Mouse (Mus musculus): ENCODE measurements at regions not wholly inside any gene's neighbourhood (a gene's known extent, or its start where the extent isn't known, plus 50 kb on each side); places are given as distances from the start of the nearest gene placed in this dataset.

GRCm38 (mm10) chr16:76725271-76725670 is 288.2 kb upstream of the Usp25 start:
- no peak for DNase-seq (ENCODE audit: low read depth, low spot score)

- no peak for DNase-seq (ENCODE audit: low read depth, low spot score)
Measured at GRCm38 (mm10) chr16:76718809-76719208, 294.7 kb upstream of the Usp25 start.

- no peak for DNase-seq (ENCODE audit: low read depth, low spot score)
Measured at GRCm38 (mm10) chr16:76718147-76718546, 295.4 kb upstream of the Usp25 start.

- DNase-seq (ENCODE audit: low read depth, low spot score), result peak; percentile 51
Measured at GRCm38 (mm10) chr16:76694913-76695312, 318.6 kb upstream of the Usp25 start.

GRCm38 (mm10) chr16:76687735-76688447 is 314.3 kb upstream of the Nrip1 start:
- no peak for DNase-seq (ENCODE audit: low read depth, low spot score)

- no peak for DNase-seq (ENCODE audit: low read depth, low spot score)
Measured at GRCm38 (mm10) chr16:76685562-76685961, 311.9 kb upstream of the Nrip1 start.

GRCm38 (mm10) chr16:76680061-76680911 is 306.7 kb upstream of the Nrip1 start:
- peak; percentile 77 for DNase-seq (ENCODE audit: low read depth, low spot score)

- DNase-seq (ENCODE audit: low read depth, low spot score), result peak; percentile 77
Measured at GRCm38 (mm10) chr16:76678885-76679284, 305.3 kb upstream of the Nrip1 start.

- DNase-seq (ENCODE audit: low read depth, low spot score), result peak; percentile 12
Measured at GRCm38 (mm10) chr16:76669795-76670194, 296.2 kb upstream of the Nrip1 start.

GRCm38 (mm10) chr16:76667046-76667445 is 293.4 kb upstream of the Nrip1 start:
- DNase-seq (ENCODE audit: low read depth, low spot score), result no peak

- no peak for DNase-seq (ENCODE audit: low read depth, low spot score)
Measured at GRCm38 (mm10) chr16:76655106-76655505, 281.5 kb upstream of the Nrip1 start.

GRCm38 (mm10) chr16:76644281-76644680 is 270.7 kb upstream of the Nrip1 start:
- no peak for DNase-seq (ENCODE audit: low read depth, low spot score)

GRCm38 (mm10) chr16:76643801-76644200 is 270.2 kb upstream of the Nrip1 start:
- no peak for DNase-seq (ENCODE audit: low read depth, low spot score)

- no peak for DNase-seq (ENCODE audit: low read depth, low spot score)
Measured at GRCm38 (mm10) chr16:76635169-76635568, 261.5 kb upstream of the Nrip1 start.

- no peak for DNase-seq (ENCODE audit: low read depth, low spot score)
Measured at GRCm38 (mm10) chr16:76634196-76634698, 260.6 kb upstream of the Nrip1 start.

- DNase-seq (ENCODE audit: low read depth, low spot score), result no peak
Measured at GRCm38 (mm10) chr16:76626142-76626541, 252.5 kb upstream of the Nrip1 start.

- DNase-seq (ENCODE audit: low read depth, low spot score), result no peak
Measured at GRCm38 (mm10) chr16:76621715-76622114, 248.1 kb upstream of the Nrip1 start.

- no peak for DNase-seq (ENCODE audit: low read depth, low spot score)
Measured at GRCm38 (mm10) chr16:76618295-76618694, 244.7 kb upstream of the Nrip1 start.

- no peak for DNase-seq (ENCODE audit: low read depth, low spot score)
Measured at GRCm38 (mm10) chr16:76611061-76611460, 237.4 kb upstream of the Nrip1 start.

- no peak for DNase-seq (ENCODE audit: low read depth, low spot score)
Measured at GRCm38 (mm10) chr16:76604914-76605313, 231.3 kb upstream of the Nrip1 start.

GRCm38 (mm10) chr16:76603846-76604258 is 230.2 kb upstream of the Nrip1 start:
- no peak for DNase-seq (ENCODE audit: low read depth, low spot score)

- no peak for DNase-seq (ENCODE audit: low read depth, low spot score)
Measured at GRCm38 (mm10) chr16:76603431-76603830, 229.8 kb upstream of the Nrip1 start.

- DNase-seq (ENCODE audit: low read depth, low spot score), result no peak
Measured at GRCm38 (mm10) chr16:76600131-76600530, 226.5 kb upstream of the Nrip1 start.

All from CD4-positive helper T cell, adult 2 months (primary cell).